In genomic region chr11:61498736-61499504, GRCm38 (mm10) we compare ENCODE assay signal across 15 mouse cellular contexts. TPM values are rescaled to one million over a fixed set of nuclear protein-coding genes. Genes with fewer than 3 reads are reported as not detected.
DNase-seq lines count a peak whose midpoint lies in the region; ATAC-seq and TF ChIP-seq lines count a peak whose summit lies in the region.
"Had no signal": no experiment of that assay in that cellular context is flagged by ENCODE, and none has a peak within 500 bp of the region (broad histone marks: within the 10 kb centered on the region; RNA-seq: fewer than 3 reads in every experiment).

No protein-coding gene starts in this region.

- H3K27ac ChIP-seq in gastrocnemius, adult 2 months, result peak overlapping the region; percentile 20; the same call in 1 of the 2 replicates
- H3K27ac ChIP-seq in lung, embryonic 15.5 days, result 0 out of 2 replicates have a peak overlapping the region, but pooled peaks have one; percentile 24
- no peak overlapping the region for H3K27ac ChIP-seq in forebrain, embryonic 10.5 days
- H3K27ac ChIP-seq: hindbrain, embryonic 12.5 days had no signal

- peaks cover 15% of the 10 kb centered on the region for H3K4me1 ChIP-seq in lung, embryonic 15.5 days
- peaks cover 8% of the 10 kb centered on the region for H3K4me1 ChIP-seq in forebrain, embryonic 10.5 days

- no peak for ATAC-seq in lung, embryonic 15.5 days (ENCODE audit: borderline replicate concordance, extremely low read depth, low FRiP score, low TSS enrichment)
- ATAC-seq in common myeloid progenitor, adult 5-6 weeks (replicated peaks; ENCODE audit: low read depth, poor library complexity, severe bottlenecking), result peak; percentile 31

- intact Hi-C loops in gastrocnemius, adult 2 months (cut with DNase I), result no loop called here

- WGBS in lung, embryonic 15.5 days, result 48% methylated on average over 6 of the region's 6 CpGs
- 79% methylated on average over 6 of the region's 6 CpGs for WGBS in forebrain, embryonic 10.5 days

- no peaks in the 10 kb centered on the region for H3K27me3 ChIP-seq in lung, embryonic 15.5 days
- H3K27me3 ChIP-seq in forebrain, embryonic 10.5 days (ENCODE audit: poor library complexity, severe bottlenecking), result no peaks in the 10 kb centered on the region
- H3K27me3 ChIP-seq: hindbrain, embryonic 12.5 days had no signal

- no peak overlapping the region for H3K4me3 ChIP-seq in gastrocnemius, adult 2 months
- H3K4me3 ChIP-seq in lung, embryonic 15.5 days, result no peak overlapping the region
- no peak overlapping the region for H3K4me3 ChIP-seq in forebrain, embryonic 10.5 days
- H3K4me3 ChIP-seq: erythroblast, embryonic 14.5 days; hindbrain, embryonic 12.5 days had no signal

- H3K9me3 ChIP-seq in lung, embryonic 15.5 days, result no peaks in the 10 kb centered on the region
- no peaks in the 10 kb centered on the region for H3K9me3 ChIP-seq in forebrain, embryonic 10.5 days
- H3K9me3 ChIP-seq: hindbrain, embryonic 12.5 days had no signal

- H3K4me2 ChIP-seq in lung, embryonic 15.5 days, result no peak overlapping the region
- H3K4me2 ChIP-seq: hindbrain, embryonic 12.5 days had no signal

- no peak for DNase-seq in gastrocnemius, adult 2 months
- no peak for DNase-seq in gastrocnemius, adult 8-10 months (ENCODE audit: low spot score in 2 of 2)
- DNase-seq in lung, postnatal 25 days (ENCODE audit: low spot score), result no peak
- peak; percentile 22 for DNase-seq in naive thymus-derived CD4-positive, alpha-beta T cell, adult 2 months (ENCODE audit: low read depth)
- DNase-seq in forebrain, embryonic 10.5 days (ENCODE audit: extremely low spot score, low spot score), result no peak
- no peak for DNase-seq in layer of hippocampus, adult 9-10 months (ENCODE audit: low spot score)
- DNase-seq: cerebellum, postnatal 36 days; kidney, adult 2 months; layer of hippocampus, adult 9-11 months; right cerebral cortex, postnatal 4 days had no signal

- H3K9ac ChIP-seq in lung, embryonic 15.5 days, result no peak overlapping the region
- H3K9ac ChIP-seq: hindbrain, embryonic 12.5 days had no signal

- TF ChIP-seq CTCF in gastrocnemius, adult 2 months (IDR thresholded peaks at IDR 0.05), result no peak

- no peaks in the 10 kb centered on the region for H3K36me3 ChIP-seq in lung, embryonic 15.5 days
- no peaks in the 10 kb centered on the region for H3K36me3 ChIP-seq in forebrain, embryonic 10.5 days (replicated peaks)
- H3K36me3 ChIP-seq: hindbrain, embryonic 12.5 days had no signal

RNA-seq across cellular contexts. Expression of gene Mapk7, which starts 4.7 kb away (rescaled TPM):
- total RNA-seq in gastrocnemius, adult 2 months (2021), result 1 to 10 TPM; 2.7 to 2.9 TPM
- total RNA-seq in gastrocnemius, adult 8-10 months (2022), result 1 to 10 TPM; 2.0 to 4.6 (median 2.3) TPM
- 61.7 and 66.0 TPM in 2 replicates for polyA plus RNA-seq in lung, embryonic 15.5 days (2015; fragmentation: Nextera tagmentation; extraction: Ambion mirVana)
- 16.7 and 20.3 TPM in 2 replicates for total RNA-seq in common myeloid progenitor, adult 5-6 weeks (2017)
- 82.8 and 84.4 TPM in 2 replicates for polyA plus RNA-seq in forebrain, embryonic 10.5 days (2016; fragmentation: Nextera tagmentation; extraction: Ambion mirVana)

RNA-seq across cellular contexts. Expression of gene B9d1, which starts 6.0 kb away (rescaled TPM):
- total RNA-seq in gastrocnemius, adult 2 months (2021), result 1 to 10 TPM; 3.4 to 7.0 TPM
- 1 to 10 TPM; 2.9 to 7.2 (median 4.7) TPM for total RNA-seq in gastrocnemius, adult 8-10 months (2022)
- 46.5 and 52.5 TPM in 2 replicates for polyA plus RNA-seq in lung, embryonic 15.5 days (2015; fragmentation: Nextera tagmentation; extraction: Ambion mirVana)
- 1.3 and 3.1 TPM in 2 replicates for total RNA-seq in common myeloid progenitor, adult 5-6 weeks (2017)
- 53.0 and 53.3 TPM in 2 replicates for polyA plus RNA-seq in forebrain, embryonic 10.5 days (2016; fragmentation: Nextera tagmentation; extraction: Ambion mirVana)

RNA-seq across cellular contexts. Expression of gene Mfap4, which starts 13.7 kb away (rescaled TPM):
- total RNA-seq in gastrocnemius, adult 2 months (2021), result 10 to 100 TPM in 1 of 2 experiments, 1 to 10 TPM in 1; 6.9 to 36.6 TPM
- 1 to 10 TPM; 3.1 to 7.2 (median 4.4) TPM for total RNA-seq in gastrocnemius, adult 8-10 months (2022)
- 1,042 and 1,148 TPM in 2 replicates for polyA plus RNA-seq in lung, embryonic 15.5 days (2015; fragmentation: Nextera tagmentation; extraction: Ambion mirVana)
- total RNA-seq in common myeloid progenitor, adult 5-6 weeks (2017), result not detected in 2 replicates
- polyA plus RNA-seq in forebrain, embryonic 10.5 days (2016; fragmentation: Nextera tagmentation; extraction: Ambion mirVana), result 50.9 and 53.9 TPM in 2 replicates
- polyA plus RNA-seq: C2C12; erythroblast, embryonic 14.5 days had no signal

RNA-seq across cellular contexts. Expression of gene Rnf112, which starts 45.0 kb away (rescaled TPM):
- total RNA-seq in gastrocnemius, adult 2 months (2021), result under 1 TPM in 1 of 2 experiments, not detected in 1; 0.11 TPM
- total RNA-seq in gastrocnemius, adult 8-10 months (2022), result under 1 TPM in 1 of 4 experiments, not detected in 3; 0.08 TPM
- polyA plus RNA-seq in lung, embryonic 15.5 days (2015; fragmentation: Nextera tagmentation; extraction: Ambion mirVana), result 0.81 and 0.96 TPM in 2 replicates
- total RNA-seq in common myeloid progenitor, adult 5-6 weeks (2017), result not detected in 2 replicates
- polyA plus RNA-seq in forebrain, embryonic 10.5 days (2016; fragmentation: Nextera tagmentation; extraction: Ambion mirVana), result 0.26 and 0.36 TPM in 2 replicates
- polyA plus RNA-seq: C2C12; erythroblast, embryonic 14.5 days had no signal
